In the genomic region with DNA sequence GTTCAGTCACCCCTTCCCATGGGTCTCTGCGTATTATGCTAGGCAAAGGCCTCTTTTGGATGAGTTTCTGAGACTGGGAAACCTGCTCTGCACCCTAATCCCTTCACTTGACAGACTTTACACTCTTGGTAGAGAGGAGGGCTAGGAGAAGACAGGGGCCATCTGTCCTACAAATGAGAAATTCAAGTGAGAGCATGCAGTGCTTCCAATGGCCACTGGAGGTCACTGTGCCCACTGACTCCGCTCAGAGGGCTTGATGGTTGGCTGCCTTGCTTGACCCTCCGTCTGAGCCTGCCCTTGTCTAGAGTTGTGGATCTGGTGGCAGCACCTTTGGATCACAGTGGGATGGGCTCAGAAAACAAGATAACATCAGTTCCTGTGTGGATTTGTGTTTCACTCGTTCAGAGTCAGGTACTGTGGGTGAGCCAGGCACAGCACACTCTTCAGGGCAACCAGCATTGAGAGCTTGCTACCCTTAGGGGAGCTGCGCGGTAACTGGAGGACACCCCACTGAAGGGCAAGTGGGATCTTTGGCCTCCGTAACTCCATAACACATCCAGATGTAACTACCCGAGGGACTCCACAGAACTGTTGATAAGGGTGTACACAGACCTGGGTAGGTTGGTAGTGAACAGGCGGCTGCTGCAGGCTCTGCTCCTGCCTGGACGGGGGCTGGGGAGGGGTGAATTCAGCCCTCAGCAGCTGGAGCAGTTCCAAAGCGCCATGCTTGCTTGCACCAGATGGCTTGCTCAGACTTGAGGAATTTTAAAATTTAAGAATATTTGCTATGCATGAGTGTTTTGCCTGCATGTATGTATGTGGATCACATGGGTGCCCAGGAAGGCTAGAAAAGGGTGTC, we compare ENCODE assay signal across 8 mouse cellular contexts. TPM values are rescaled to one million over a fixed set of nuclear protein-coding genes. Genes with fewer than 3 reads are reported as not detected.
DNase-seq lines count a peak whose midpoint lies in the region; ATAC-seq and TF ChIP-seq lines count a peak whose summit lies in the region.

No protein-coding gene starts in this region.

- H3K27me3 ChIP-seq in heart, adult 2 months (ENCODE audit: control insufficient read depth, insufficient read depth, low read length) = no peaks in the 10 kb centered on the region
- no peaks in the 10 kb centered on the region for H3K27me3 ChIP-seq in forebrain, embryonic 10.5 days (ENCODE audit: poor library complexity, severe bottlenecking)
- no peaks in the 10 kb centered on the region for H3K27me3 ChIP-seq in hindbrain, embryonic 12.5 days

- TF ChIP-seq EP300 in heart, adult 2 months (IDR thresholded peaks at IDR 0.05; ENCODE audit: insufficient read depth, low read depth, low read length) = no peak

- peak; percentile 63; the same call in 1 of the 2 replicates for ATAC-seq in cerebellum, adult (ENCODE audit: insufficient number of reproducible peaks, low FRiP score, low TSS enrichment)
- 0 out of 2 replicates have a peak, but pooled peaks have one; percentile 19 for ATAC-seq in hindbrain, embryonic 12.5 days (ENCODE audit: low FRiP score)

- no peaks in the 10 kb centered on the region for H3K36me3 ChIP-seq in heart, adult 2 months (ENCODE audit: control insufficient read depth, insufficient read depth, low read length)
- peaks cover 65% of the 10 kb centered on the region for H3K36me3 ChIP-seq in forebrain, embryonic 10.5 days (replicated peaks)
- peaks cover 15% of the 10 kb centered on the region; the same call in 1 of the 2 replicates for H3K36me3 ChIP-seq in hindbrain, embryonic 12.5 days

- H3K79me2 ChIP-seq in heart, adult 2 months (replicated peaks; ENCODE audit: control insufficient read depth, insufficient read depth, low read length) = no peaks in the 10 kb centered on the region

- no peak overlapping the region for H3K27ac ChIP-seq in heart, adult 2 months
- no peak overlapping the region for H3K27ac ChIP-seq in forebrain, embryonic 10.5 days
- no peak overlapping the region for H3K27ac ChIP-seq in hindbrain, embryonic 12.5 days

- H3K4me1 ChIP-seq in heart, adult 2 months (ENCODE audit: control insufficient read depth, insufficient read depth, low read length) = no peaks in the 10 kb centered on the region
- H3K4me1 ChIP-seq in forebrain, embryonic 10.5 days = peaks cover 6% of the 10 kb centered on the region
- H3K4me1 ChIP-seq in hindbrain, embryonic 12.5 days = no peaks in the 10 kb centered on the region

- TF ChIP-seq POLR2A in heart, adult 2 months (IDR thresholded peaks at IDR 0.05; ENCODE audit: insufficient read depth, low read depth, low read length) = no peak

- peak; percentile 94 for TF ChIP-seq CTCF in heart, adult 2 months (IDR thresholded peaks at IDR 0.05)

- H3K4me3 ChIP-seq in heart, adult 2 months = no peak overlapping the region
- H3K4me3 ChIP-seq in forebrain, embryonic 10.5 days = no peak overlapping the region
- H3K4me3 ChIP-seq in hindbrain, embryonic 12.5 days = no peak overlapping the region

- intact Hi-C loops in heart, adult 2 months (cut with DNase I) = no loop called here

- H3K9ac ChIP-seq in heart, adult 2 months (ENCODE audit: low read depth, low read length) = no peak overlapping the region
- no peak overlapping the region for H3K9ac ChIP-seq in hindbrain, embryonic 12.5 days

- no peak overlapping the region for H3K4me2 ChIP-seq in hindbrain, embryonic 12.5 days (replicated peaks)

- DNase-seq in heart, adult 2 months = peak; percentile 39 to 67
- no peak for DNase-seq in heart, adult 11 months
- peak; percentile 61 for DNase-seq in forebrain, embryonic 10.5 days (ENCODE audit: extremely low spot score, low spot score)
- DNase-seq in layer of hippocampus, adult 9-11 months = peak; percentile 64
- peak; percentile 77 for DNase-seq in lung, postnatal 14 days
- DNase-seq in right cerebral cortex, postnatal 14 days = peak; percentile 69

- WGBS in heart, adult 2 months = 66% methylated on average over 11 of the region's 11 CpGs
- WGBS in forebrain, embryonic 10.5 days = 76% methylated on average over 11 of the region's 11 CpGs
- 72% methylated on average over 11 of the region's 11 CpGs for WGBS in hindbrain, embryonic 12.5 days

- no peaks in the 10 kb centered on the region for H3K9me3 ChIP-seq in forebrain, embryonic 10.5 days
- no peaks in the 10 kb centered on the region for H3K9me3 ChIP-seq in hindbrain, embryonic 12.5 days (replicated peaks)

RNA-seq across cellular contexts. Expression of gene Chaf1b, which starts 22.7 kb away (rescaled TPM):
- 1 to 10 TPM in 1 of 2 experiments, under 1 TPM in 1; 0.70 to 1.4 TPM for total RNA-seq in heart, adult 2 months (2021)
- 0.38 and 0.55 TPM in 2 replicates for polyA plus RNA-seq in heart, adult 2 months (2012; rRNA removed)
- polyA plus RNA-seq in forebrain, embryonic 10.5 days (2016; fragmentation: Nextera tagmentation; extraction: Ambion mirVana) = 154 and 157 TPM in 2 replicates
- 48.4 and 55.1 TPM in 2 replicates for polyA plus RNA-seq in hindbrain, embryonic 12.5 days (2016; fragmentation: Nextera tagmentation; extraction: Ambion mirVana)

Comparison
In these comparisons a context has a peak if more than half of its experiments do, and no peak if none do; other contexts are left out.
1. RNA of gene Chaf1b, which starts 22.7 kb away (polyA plus RNA-seq): 154 to 157 TPM in forebrain, embryonic 10.5 days and 48.4 to 55.1 TPM in hindbrain, embryonic 12.5 days; 0.38 to 0.55 TPM in heart, adult 2 months; every median in the first group is over 10 times any median in the second.